Mouse (Mus musculus): ENCODE results near the gene Gm21962. TPM values are rescaled to one million over a fixed set of nuclear protein-coding genes. Genes with fewer than 3 reads are reported as not detected.

Gm21962 gene
- total RNA-seq, 2 experiments from 2014 or later: not detected

DNA sequence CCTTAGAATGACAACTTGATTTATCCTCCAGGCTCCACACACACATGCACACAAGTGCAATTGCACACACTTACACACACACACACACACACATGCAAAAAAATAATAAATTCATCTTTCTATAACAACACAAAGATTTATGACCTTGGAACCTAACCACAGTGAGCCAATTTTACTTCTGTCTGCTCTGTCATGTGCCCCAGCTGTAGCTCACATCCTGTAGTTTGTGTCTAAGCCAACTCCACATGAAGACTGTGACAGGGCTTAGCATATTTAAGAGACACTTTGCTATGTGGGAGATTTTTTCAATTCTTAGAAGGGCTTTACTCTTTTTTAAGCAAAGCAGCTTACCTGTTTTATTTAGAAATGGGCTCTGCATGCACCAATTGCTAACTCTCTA is 20.2 kb downstream of the Gm21962 start:
- ATAC-seq (replicated peaks; ENCODE audit: low FRiP score, low TSS enrichment, poor library complexity, severe bottlenecking): no peak

DNA sequence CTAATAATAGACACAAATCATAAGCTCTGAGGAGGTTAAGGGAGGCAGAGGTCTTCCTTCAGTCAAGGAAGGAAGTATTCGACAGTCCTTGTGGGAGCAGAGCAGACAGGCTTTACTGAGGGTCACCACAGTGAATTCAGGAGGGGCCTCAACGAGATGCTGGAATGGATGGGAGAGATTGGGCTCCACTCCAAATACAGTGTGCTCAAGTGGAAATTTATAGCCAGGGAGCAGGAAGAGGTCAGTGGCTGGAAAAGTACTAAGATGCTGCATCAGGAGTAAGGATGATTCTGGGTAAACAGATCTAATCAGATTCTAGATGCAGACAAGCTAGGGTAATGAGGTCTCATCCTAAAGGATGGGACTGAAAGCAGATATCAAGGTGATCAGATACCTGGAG is 44.6 kb downstream of the Gm21962 start:
- ATAC-seq (replicated peaks; ENCODE audit: low FRiP score, low TSS enrichment, poor library complexity, severe bottlenecking): no peak

DNA sequence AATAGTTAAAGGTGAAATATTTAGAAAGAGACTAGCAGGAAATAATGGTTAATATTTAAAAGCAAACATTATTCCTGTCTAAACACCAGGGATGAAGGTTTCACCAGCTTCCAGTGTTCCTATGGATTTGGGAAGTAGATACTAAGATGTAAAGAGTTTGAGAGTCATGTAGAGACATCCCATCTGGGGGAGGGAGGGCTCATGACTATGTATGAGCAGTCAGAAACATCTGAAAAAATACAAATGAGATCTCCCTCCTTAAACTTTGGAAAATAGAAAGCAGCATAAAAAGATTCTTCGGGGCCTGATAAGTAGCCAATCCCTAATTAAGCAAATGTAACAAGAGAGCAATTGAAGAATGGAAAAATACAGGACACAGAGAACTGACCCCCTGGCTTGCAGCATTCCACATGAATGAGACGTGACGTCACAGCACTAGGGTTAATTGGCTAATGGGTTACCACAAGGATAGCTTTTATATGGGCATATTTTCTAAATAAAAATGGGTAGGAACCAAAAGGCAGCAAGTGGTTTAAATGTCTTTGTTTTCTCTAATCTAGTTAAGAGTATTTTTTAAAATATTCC is 45.3 kb downstream of the Gm21962 start:
- no peak for ATAC-seq (replicated peaks; ENCODE audit: low FRiP score, low TSS enrichment, poor library complexity, severe bottlenecking)

Other genes starting within 250 kb of the Gm21962 start
- gene Ddit4l, start 49.9 kb upstream of the Gm21962 start, total RNA-seq (2014; fragmentation: Nextera tagmentation): not detected in 2 replicates
- not detected in 2 replicates for gene Ddit4l, start 49.9 kb upstream of the Gm21962 start, total RNA-seq (2017)
- 1,513 and 1,536 TPM in 2 replicates for gene H2afz, start 193.0 kb downstream of the Gm21962 start, total RNA-seq (2014; fragmentation: Nextera tagmentation)
- 915 and 1,060 TPM in 2 replicates for gene H2afz, start 193.0 kb downstream of the Gm21962 start, total RNA-seq (2017)
- 10.3 and 12.8 TPM in 2 replicates for gene Dnajb14, start 196.2 kb downstream of the Gm21962 start, total RNA-seq (2014; fragmentation: Nextera tagmentation)
- 7.2 and 9.4 TPM in 2 replicates for gene Dnajb14, start 196.2 kb downstream of the Gm21962 start, total RNA-seq (2017)
- gene Lamtor3, start 247.0 kb downstream of the Gm21962 start, total RNA-seq (2014; fragmentation: Nextera tagmentation): 65.7 and 77.2 TPM in 2 replicates
- gene Lamtor3, start 247.0 kb downstream of the Gm21962 start, total RNA-seq (2017): 81.7 and 82.1 TPM in 2 replicates